Mouse (Mus musculus): ENCODE measurements at regions not wholly inside any gene's neighbourhood (a gene's known extent, or its start where the extent isn't known, plus 50 kb on each side); places are given as distances from the start of the nearest gene placed in this dataset.

DNA sequence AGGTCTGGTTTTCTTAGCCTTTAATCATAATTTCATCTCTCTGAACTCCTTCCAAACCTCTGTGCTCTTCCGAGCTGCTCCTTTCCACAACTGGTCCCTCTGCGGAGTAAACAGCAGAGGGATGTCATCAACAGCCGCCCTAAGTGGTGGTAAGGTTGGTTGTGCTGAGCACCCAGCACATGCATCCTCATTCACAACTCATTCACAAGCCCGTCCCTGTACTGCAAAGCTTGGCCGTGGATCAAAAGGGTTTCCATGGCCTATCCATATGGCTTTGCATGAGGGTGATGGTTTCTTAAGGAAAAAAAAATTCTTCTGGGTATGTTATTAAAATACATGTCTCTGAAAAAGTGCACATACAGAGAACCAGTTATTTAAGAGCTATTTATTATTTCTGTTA is 828.6 kb upstream of the Sox9 start:
- H3K27ac ChIP-seq (replicated peaks; ENCODE audit: low read depth, low read length) = no peak overlapping the region
- no peaks in the 10 kb centered on the region for H3K27me3 ChIP-seq (ENCODE audit: control insufficient read depth, insufficient read depth, low read length)
- no peak for DNase-seq (ENCODE audit: low spot score)
- no peak for TF ChIP-seq POLR2A (IDR thresholded peaks at IDR 0.05; ENCODE audit: borderline replicate concordance, extremely low read depth, insufficient read depth, insufficient read length)
- no peaks in the 10 kb centered on the region for H3K36me3 ChIP-seq (ENCODE audit: control insufficient read depth, insufficient read depth, low read length)
- ATAC-seq (ENCODE audit: low FRiP score, low read depth) = no peak
- WGBS = 62% methylated on average over 5 of the region's 5 CpGs
- no peak overlapping the region for H3K9ac ChIP-seq (ENCODE audit: low read depth, low read length, severe bottlenecking)
- no peaks in the 10 kb centered on the region for H3K9me3 ChIP-seq (ENCODE audit: control insufficient read depth, low read length)
- H3K4me1 ChIP-seq (ENCODE audit: control insufficient read depth, insufficient read depth, low read length) = peaks cover 3% of the 10 kb centered on the region; the same call in 1 of the 2 replicates
- H3K4me2 ChIP-seq (replicated peaks; ENCODE audit: low read depth, low read length, severe bottlenecking) = no peak overlapping the region
- no peak overlapping the region for H3K4me3 ChIP-seq (replicated peaks; ENCODE audit: low read length)

- WGBS = 36% methylated on average over 5 of the region's 5 CpGs
- H3K4me3 ChIP-seq (replicated peaks; ENCODE audit: low read length) = no peak overlapping the region
- peaks cover 11% of the 10 kb centered on the region for H3K4me1 ChIP-seq (ENCODE audit: control insufficient read depth, insufficient read depth, low read length)
- H3K9ac ChIP-seq (ENCODE audit: low read depth, low read length, severe bottlenecking) = no peak overlapping the region
- H3K36me3 ChIP-seq (ENCODE audit: control insufficient read depth, insufficient read depth, low read length) = no peaks in the 10 kb centered on the region
- ATAC-seq (ENCODE audit: low FRiP score, low read depth) (no peak), DNase-seq (ENCODE audit: low spot score) (no peak)
- H3K27ac ChIP-seq (replicated peaks; ENCODE audit: low read depth, low read length) = no peak overlapping the region
- no peak for TF ChIP-seq POLR2A (IDR thresholded peaks at IDR 0.05; ENCODE audit: borderline replicate concordance, extremely low read depth, insufficient read depth, insufficient read length)
- no peaks in the 10 kb centered on the region for H3K9me3 ChIP-seq (ENCODE audit: control insufficient read depth, low read length)
- H3K27me3 ChIP-seq (ENCODE audit: control insufficient read depth, insufficient read depth, low read length) = no peaks in the 10 kb centered on the region
- no peak overlapping the region for H3K4me2 ChIP-seq (replicated peaks; ENCODE audit: low read depth, low read length, severe bottlenecking)
Observed at GRCm38 (mm10) chr11:111957721-111958287, 824.2 kb upstream of the Sox9 start.

DNA sequence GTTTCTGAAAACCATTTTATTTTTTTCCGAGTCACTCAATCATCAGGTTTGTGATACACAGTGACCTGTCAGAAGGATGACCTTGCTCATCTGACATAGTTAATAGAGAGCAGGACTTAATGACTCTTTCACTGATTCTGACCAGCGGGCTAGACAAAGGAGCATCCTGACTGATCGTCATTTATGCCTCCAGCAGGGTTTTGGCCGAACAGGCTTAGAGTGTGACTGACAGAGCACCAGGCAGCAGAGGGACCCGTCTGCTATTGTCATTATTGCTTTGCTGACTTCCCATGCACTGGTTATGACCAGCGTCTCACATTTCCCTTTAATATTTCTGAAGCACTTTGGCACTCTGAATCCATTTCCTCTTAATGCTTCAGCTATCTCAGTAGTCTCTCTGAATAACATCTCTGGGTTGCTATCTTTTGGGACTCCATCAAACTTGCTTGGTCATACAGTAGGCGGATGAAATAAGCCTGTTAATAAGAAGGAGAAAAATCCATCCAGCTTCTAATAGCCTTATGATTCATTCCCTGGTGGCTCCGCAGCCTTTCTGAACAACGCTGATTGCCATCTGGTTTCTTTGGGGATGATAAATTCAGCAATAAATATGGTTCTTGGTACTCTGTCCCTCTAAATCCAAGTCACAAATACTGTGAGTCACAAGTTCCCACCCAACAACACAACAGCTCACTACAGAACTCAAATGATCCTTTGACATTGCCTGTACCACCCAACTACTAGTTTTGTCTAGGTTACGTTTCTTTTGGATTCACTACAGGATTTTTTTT is 820.8 kb upstream of the Sox9 start:
- H3K4me2 ChIP-seq (replicated peaks; ENCODE audit: low read depth, low read length, severe bottlenecking) = no peak overlapping the region
- no peak overlapping the region for H3K9ac ChIP-seq (ENCODE audit: low read depth, low read length, severe bottlenecking)
- no peak overlapping the region for H3K4me3 ChIP-seq (replicated peaks; ENCODE audit: low read length)
- no peaks in the 10 kb centered on the region for H3K9me3 ChIP-seq (ENCODE audit: control insufficient read depth, low read length)
- 32% methylated on average over 10 of the region's 10 CpGs for WGBS
- DNase-seq (ENCODE audit: low spot score) (no peak), ATAC-seq (ENCODE audit: low FRiP score, low read depth) (0 out of 2 replicates have a peak, but pooled peaks have one; percentile 34)
- peaks cover 8% of the 10 kb centered on the region for H3K4me1 ChIP-seq (ENCODE audit: control insufficient read depth, insufficient read depth, low read length)
- no peak overlapping the region for H3K27ac ChIP-seq (replicated peaks; ENCODE audit: low read depth, low read length)
- no peaks in the 10 kb centered on the region for H3K27me3 ChIP-seq (ENCODE audit: control insufficient read depth, insufficient read depth, low read length)
- no peaks in the 10 kb centered on the region for H3K36me3 ChIP-seq (ENCODE audit: control insufficient read depth, insufficient read depth, low read length)
- no peak for TF ChIP-seq POLR2A (IDR thresholded peaks at IDR 0.05; ENCODE audit: borderline replicate concordance, extremely low read depth, insufficient read depth, insufficient read length)

DNA sequence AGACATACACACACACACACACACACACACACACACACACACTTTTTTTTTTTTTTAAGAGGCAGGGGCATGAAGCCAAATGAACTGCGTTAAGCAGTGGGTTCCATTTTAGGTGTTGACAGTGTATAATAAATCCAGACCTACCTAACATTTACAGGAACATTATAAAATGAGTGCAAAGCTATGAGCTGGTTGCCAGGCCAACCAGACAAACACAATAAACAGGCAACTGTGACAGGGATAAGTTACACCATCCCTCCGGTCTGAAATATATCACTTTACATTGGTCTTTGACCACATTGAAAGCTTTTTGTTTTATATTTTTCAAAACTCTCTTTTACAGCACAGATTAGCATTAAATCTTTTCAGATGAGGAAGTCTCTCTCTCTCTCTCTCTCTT is 820.2 kb upstream of the Sox9 start:
- H3K36me3 ChIP-seq (ENCODE audit: control insufficient read depth, insufficient read depth, low read length) = no peaks in the 10 kb centered on the region
- H3K4me2 ChIP-seq (replicated peaks; ENCODE audit: low read depth, low read length, severe bottlenecking) = no peak overlapping the region
- H3K4me3 ChIP-seq (replicated peaks; ENCODE audit: low read length) = no peak overlapping the region
- WGBS = 11% methylated on average over 2 of the region's 2 CpGs
- no peak for TF ChIP-seq POLR2A (IDR thresholded peaks at IDR 0.05; ENCODE audit: borderline replicate concordance, extremely low read depth, insufficient read depth, insufficient read length)
- H3K27ac ChIP-seq (replicated peaks; ENCODE audit: low read depth, low read length) = no peak overlapping the region
- DNase-seq (ENCODE audit: low spot score) (peak; percentile 80), ATAC-seq (ENCODE audit: low FRiP score, low read depth) (peak; percentile 85)
- H3K9me3 ChIP-seq (ENCODE audit: control insufficient read depth, low read length) = no peaks in the 10 kb centered on the region
- H3K9ac ChIP-seq (ENCODE audit: low read depth, low read length, severe bottlenecking) = no peak overlapping the region
- no peaks in the 10 kb centered on the region for H3K27me3 ChIP-seq (ENCODE audit: control insufficient read depth, insufficient read depth, low read length)
- H3K4me1 ChIP-seq (ENCODE audit: control insufficient read depth, insufficient read depth, low read length) = peaks cover 8% of the 10 kb centered on the region

- ATAC-seq (ENCODE audit: low FRiP score, low read depth) (no peak), DNase-seq (ENCODE audit: low spot score) (no peak)
- H3K4me2 ChIP-seq (replicated peaks; ENCODE audit: low read depth, low read length, severe bottlenecking) = no peak overlapping the region
- H3K9me3 ChIP-seq (ENCODE audit: control insufficient read depth, low read length) = no peaks in the 10 kb centered on the region
- no peak overlapping the region for H3K9ac ChIP-seq (ENCODE audit: low read depth, low read length, severe bottlenecking)
- H3K4me3 ChIP-seq (replicated peaks; ENCODE audit: low read length) = no peak overlapping the region
- TF ChIP-seq POLR2A (IDR thresholded peaks at IDR 0.05; ENCODE audit: borderline replicate concordance, extremely low read depth, insufficient read depth, insufficient read length) = no peak
- H3K27ac ChIP-seq (replicated peaks; ENCODE audit: low read depth, low read length) = no peak overlapping the region
- no peaks in the 10 kb centered on the region for H3K36me3 ChIP-seq (ENCODE audit: control insufficient read depth, insufficient read depth, low read length)
- H3K4me1 ChIP-seq (ENCODE audit: control insufficient read depth, insufficient read depth, low read length) = peaks cover 8% of the 10 kb centered on the region; the same call in 1 of the 2 replicates
- WGBS = 22% methylated on average over 6 of the region's 6 CpGs
- H3K27me3 ChIP-seq (ENCODE audit: control insufficient read depth, insufficient read depth, low read length) = no peaks in the 10 kb centered on the region
Observed at GRCm38 (mm10) chr11:111964066-111964465, 818.0 kb upstream of the Sox9 start.

Measured in limb, embryonic 14.5 days (tissue).